24 mouse cellular contexts compared by ENCODE assay signal in genomic region chr2:94699383-94699782, GRCm38 (mm10).
A peak's percentile ranks its signal among the peaks of the same experiment; 100 is the strongest.
DNase-seq lines count a peak whose midpoint lies in the region; ATAC-seq lines count a peak whose summit lies in the region.
"Had no signal": no experiment of that assay in that cellular context is flagged by ENCODE, and none has a peak within 500 bp of the region (broad histone marks: within the 10 kb centered on the region; RNA-seq: fewer than 3 reads in every experiment).

No protein-coding gene starts in this region.

- no peak for DNase-seq in embryonic facial prominence, embryonic 11.5 days (ENCODE audit: low spot score)
- DNase-seq in embryonic facial prominence, embryonic 10.5 days (ENCODE audit: low spot score): no peak
- DNase-seq in hindbrain, embryonic 11.5 days (ENCODE audit: low spot score): peak; percentile 5
- no peak for DNase-seq in midbrain, embryonic 14.5 days
- DNase-seq: adrenal gland, adult 8-10 months; adrenal gland, postnatal 14 days; adrenal gland, postnatal 36 days; B cell, adult 2 months; cerebellum, adult 11-12 months; cerebellum, adult 2 months; cerebellum, adult 9-10 months; cerebellum, postnatal 10 days; cerebellum, postnatal 25 days; forebrain, postnatal 0 days had no signal

- no peaks in the 10 kb centered on the region for H3K4me1 ChIP-seq in embryonic facial prominence, embryonic 11.5 days (ENCODE audit: control insufficient read depth, insufficient read depth, low read length)
- no peaks in the 10 kb centered on the region for H3K4me1 ChIP-seq in embryonic facial prominence, embryonic 10.5 days
- no peaks in the 10 kb centered on the region for H3K4me1 ChIP-seq in hindbrain, embryonic 11.5 days (replicated peaks; ENCODE audit: control insufficient read depth, insufficient read depth, low read length)
- no peaks in the 10 kb centered on the region for H3K4me1 ChIP-seq in hindbrain, embryonic 12.5 days
- H3K4me1 ChIP-seq in midbrain, embryonic 12.5 days: no peaks in the 10 kb centered on the region
- H3K4me1 ChIP-seq in midbrain, embryonic 14.5 days (ENCODE audit: control insufficient read depth, insufficient read depth, low read length): no peaks in the 10 kb centered on the region
- H3K4me1 ChIP-seq: embryonic facial prominence, embryonic 12.5 days; forebrain, embryonic 13.5 days; forebrain, embryonic 15.5 days had no signal

- ATAC-seq in embryonic facial prominence, embryonic 11.5 days (replicated peaks; ENCODE audit: insufficient number of reproducible peaks, low FRiP score, low TSS enrichment, low read depth): 0 out of 2 replicates have a peak, but pooled peaks have one; percentile 48
- ATAC-seq in hindbrain, embryonic 11.5 days (ENCODE audit: low FRiP score): peak; percentile 58; the same call in 1 of the 2 replicates
- no peak; the same call in 1 of the 2 replicates for ATAC-seq in hindbrain, embryonic 12.5 days (ENCODE audit: low FRiP score)
- peak; percentile 72 for ATAC-seq in midbrain, embryonic 12.5 days (ENCODE audit: low FRiP score, low read depth)
- no peak for ATAC-seq in midbrain, embryonic 14.5 days (ENCODE audit: low FRiP score, low TSS enrichment)
- ATAC-seq: activated CD4-positive, CD25-positive, alpha-beta regulatory T cell, adult 4 months; CD4-positive, CD25-positive, alpha-beta regulatory T cell, adult 4 months; forebrain, embryonic 13.5 days; forebrain, embryonic 15.5 days; forebrain, postnatal 0 days; Patski had no signal

- H3K4me3 ChIP-seq in embryonic facial prominence, embryonic 11.5 days (ENCODE audit: low read depth, low read length): no peak overlapping the region
- no peak overlapping the region for H3K4me3 ChIP-seq in embryonic facial prominence, embryonic 10.5 days
- H3K4me3 ChIP-seq in hindbrain, embryonic 11.5 days (ENCODE audit: low read depth, low read length): no peak overlapping the region
- H3K4me3 ChIP-seq in hindbrain, embryonic 12.5 days: no peak overlapping the region
- H3K4me3 ChIP-seq in midbrain, embryonic 12.5 days: no peak overlapping the region
- no peak overlapping the region for H3K4me3 ChIP-seq in midbrain, embryonic 14.5 days (replicated peaks; ENCODE audit: low read depth, low read length)
- H3K4me3 ChIP-seq: embryonic facial prominence, embryonic 12.5 days; forebrain, embryonic 13.5 days; forebrain, embryonic 15.5 days had no signal

- H3K27me3 ChIP-seq in embryonic facial prominence, embryonic 11.5 days (ENCODE audit: control insufficient read depth, insufficient read depth, low read length): no peaks in the 10 kb centered on the region
- H3K27me3 ChIP-seq in embryonic facial prominence, embryonic 10.5 days (replicated peaks; ENCODE audit: low read depth, poor library complexity, severe bottlenecking): no peaks in the 10 kb centered on the region
- H3K27me3 ChIP-seq in hindbrain, embryonic 11.5 days (ENCODE audit: control insufficient read depth, insufficient read depth, low read length): no peaks in the 10 kb centered on the region
- H3K27me3 ChIP-seq in hindbrain, embryonic 12.5 days: no peaks in the 10 kb centered on the region
- H3K27me3 ChIP-seq in midbrain, embryonic 12.5 days: no peaks in the 10 kb centered on the region
- H3K27me3 ChIP-seq in midbrain, embryonic 14.5 days (ENCODE audit: control insufficient read depth, insufficient read depth, low read length): no peaks in the 10 kb centered on the region
- H3K27me3 ChIP-seq: CH12.LX; embryonic facial prominence, embryonic 12.5 days; forebrain, embryonic 13.5 days; forebrain, embryonic 15.5 days; Patski had no signal

- no peak overlapping the region for H3K4me2 ChIP-seq in embryonic facial prominence, embryonic 11.5 days (ENCODE audit: low read depth, low read length)
- no peak overlapping the region for H3K4me2 ChIP-seq in hindbrain, embryonic 11.5 days (replicated peaks; ENCODE audit: low read depth, low read length)
- H3K4me2 ChIP-seq in hindbrain, embryonic 12.5 days (replicated peaks): no peak overlapping the region
- no peak overlapping the region for H3K4me2 ChIP-seq in midbrain, embryonic 12.5 days (replicated peaks)
- H3K4me2 ChIP-seq in midbrain, embryonic 14.5 days (ENCODE audit: low read length): no peak overlapping the region
- H3K4me2 ChIP-seq: embryonic facial prominence, embryonic 12.5 days; forebrain, embryonic 13.5 days; forebrain, embryonic 15.5 days had no signal

- H3K27ac ChIP-seq in embryonic facial prominence, embryonic 11.5 days (replicated peaks; ENCODE audit: low read depth, low read length): no peak overlapping the region
- no peak overlapping the region for H3K27ac ChIP-seq in embryonic facial prominence, embryonic 10.5 days (replicated peaks)
- H3K27ac ChIP-seq in hindbrain, embryonic 11.5 days (ENCODE audit: low read depth, low read length): no peak overlapping the region
- H3K27ac ChIP-seq in hindbrain, embryonic 12.5 days: no peak overlapping the region
- no peak overlapping the region for H3K27ac ChIP-seq in midbrain, embryonic 12.5 days (replicated peaks)
- no peak overlapping the region for H3K27ac ChIP-seq in midbrain, embryonic 14.5 days (replicated peaks; ENCODE audit: low read depth, low read length)
- H3K27ac ChIP-seq: embryonic facial prominence, embryonic 12.5 days; forebrain, embryonic 13.5 days; forebrain, embryonic 15.5 days had no signal

- no peak overlapping the region for H3K9ac ChIP-seq in embryonic facial prominence, embryonic 11.5 days (replicated peaks; ENCODE audit: low read length)
- no peak overlapping the region for H3K9ac ChIP-seq in hindbrain, embryonic 11.5 days (ENCODE audit: low read depth, low read length)
- H3K9ac ChIP-seq in hindbrain, embryonic 12.5 days: no peak overlapping the region
- no peak overlapping the region for H3K9ac ChIP-seq in midbrain, embryonic 12.5 days (replicated peaks)
- no peak overlapping the region for H3K9ac ChIP-seq in midbrain, embryonic 14.5 days (replicated peaks; ENCODE audit: low read length)
- H3K9ac ChIP-seq: embryonic facial prominence, embryonic 12.5 days; forebrain, embryonic 13.5 days; forebrain, embryonic 15.5 days; forebrain, postnatal 0 days had no signal

- H3K9me3 ChIP-seq in embryonic facial prominence, embryonic 11.5 days (replicated peaks; ENCODE audit: control insufficient read depth, low read length): no peaks in the 10 kb centered on the region
- no peaks in the 10 kb centered on the region for H3K9me3 ChIP-seq in embryonic facial prominence, embryonic 10.5 days
- no peaks in the 10 kb centered on the region for H3K9me3 ChIP-seq in hindbrain, embryonic 11.5 days (ENCODE audit: control insufficient read depth, low read length)
- H3K9me3 ChIP-seq in hindbrain, embryonic 12.5 days (replicated peaks): no peaks in the 10 kb centered on the region
- H3K9me3 ChIP-seq in midbrain, embryonic 12.5 days: no peaks in the 10 kb centered on the region
- no peaks in the 10 kb centered on the region for H3K9me3 ChIP-seq in midbrain, embryonic 14.5 days (ENCODE audit: control insufficient read depth, low read length)
- H3K9me3 ChIP-seq: embryonic facial prominence, embryonic 12.5 days; forebrain, embryonic 13.5 days; forebrain, embryonic 15.5 days had no signal

- 38% methylated on average over 1 of the region's 1 CpGs for WGBS in embryonic facial prominence, embryonic 11.5 days
- 52% methylated on average over 1 of the region's 1 CpGs for whole genome bisulfite sequencing in embryonic facial prominence, embryonic 10.5 days
- WGBS in hindbrain, embryonic 11.5 days: 26% methylated on average over 1 of the region's 1 CpGs
- 42% methylated on average over 1 of the region's 1 CpGs for WGBS in hindbrain, embryonic 12.5 days
- 33% methylated on average over 1 of the region's 1 CpGs for WGBS in midbrain, embryonic 12.5 days
- 13% methylated on average over 1 of the region's 1 CpGs for WGBS in midbrain, embryonic 14.5 days

- H3K36me3 ChIP-seq in embryonic facial prominence, embryonic 11.5 days (replicated peaks; ENCODE audit: control insufficient read depth, insufficient read depth, low read depth, low read length): no peaks in the 10 kb centered on the region
- H3K36me3 ChIP-seq in embryonic facial prominence, embryonic 10.5 days (replicated peaks): no peaks in the 10 kb centered on the region
- no peaks in the 10 kb centered on the region for H3K36me3 ChIP-seq in hindbrain, embryonic 11.5 days (ENCODE audit: control insufficient read depth, insufficient read depth, low read length)
- no peaks in the 10 kb centered on the region for H3K36me3 ChIP-seq in hindbrain, embryonic 12.5 days
- no peaks in the 10 kb centered on the region for H3K36me3 ChIP-seq in midbrain, embryonic 12.5 days
- H3K36me3 ChIP-seq in midbrain, embryonic 14.5 days (ENCODE audit: control insufficient read depth, insufficient read depth, low read length): no peaks in the 10 kb centered on the region
- H3K36me3 ChIP-seq: embryonic facial prominence, embryonic 12.5 days; forebrain, embryonic 15.5 days; G1E had no signal

Comparison
In these comparisons a context has a peak if more than half of its experiments do, and no peak if none do; other contexts are left out.
1. ATAC-seq: peak in embryonic facial prominence, embryonic 11.5 days (single experiment), hindbrain, embryonic 11.5 days (single experiment) and midbrain, embryonic 12.5 days (single experiment); none in hindbrain, embryonic 12.5 days (single experiment) and midbrain, embryonic 14.5 days (single experiment).